Mouse (Mus musculus): ENCODE measurements around the gene Txndc15. TPM values are rescaled to one million over a fixed set of nuclear protein-coding genes. Genes with fewer than 3 reads are reported as not detected.

The Txndc15 gene
- total RNA-seq, 2 experiments from 2014 or later = 27.1 to 28.2 TPM

GRCm38 (mm10) chr13:55730716-55731115 lies 16.3 kb downstream of the Txndc15 start:
- no peak for DNase-seq

- no peak for DNase-seq
Observed at GRCm38 (mm10) chr13:55732121-55732520, 17.7 kb downstream of the Txndc15 start.

GRCm38 (mm10) chr13:55733628-55734502 lies 19.4 kb downstream of the Txndc15 start:
- no peak for DNase-seq

- DNase-seq = no peak
Observed at GRCm38 (mm10) chr13:55737885-55738284, 23.4 kb downstream of the Txndc15 start.

GRCm38 (mm10) chr13:55742306-55742705 lies 27.9 kb downstream of the Txndc15 start:
- DNase-seq = no peak

GRCm38 (mm10) chr13:55754380-55754779 lies 39.9 kb downstream of the Txndc15 start:
- DNase-seq = no peak

GRCm38 (mm10) chr13:55756789-55757188 lies 42.3 kb downstream of the Txndc15 start:
- DNase-seq = no peak

GRCm38 (mm10) chr13:55757645-55758044 lies 43.2 kb downstream of the Txndc15 start:
- DNase-seq = no peak

GRCm38 (mm10) chr13:55760576-55760975 lies 46.1 kb downstream of the Txndc15 start:
- no peak for DNase-seq

GRCm38 (mm10) chr13:55761486-55761885 lies 47.0 kb downstream of the Txndc15 start:
- no peak for DNase-seq

GRCm38 (mm10) chr13:55774352-55774751 lies 59.9 kb downstream of the Txndc15 start:
- DNase-seq = no peak

GRCm38 (mm10) chr13:55775056-55775455 lies 60.6 kb downstream of the Txndc15 start:
- no peak for DNase-seq

Other genes with a start within 250 kb of the Txndc15 start
- gene Dbn1, start 226.5 kb upstream of the Txndc15 start, total RNA-seq (2021) = 10 to 100 TPM; 10.3 to 16.1 TPM
- 100 to 1,000 TPM; 544 to 627 TPM for gene Pdlim7, start 201.0 kb upstream of the Txndc15 start, total RNA-seq (2021)
- 1 to 10 TPM in 1 of 2 experiments, under 1 TPM in 1; 1.00 to 1.0 TPM for gene Dok3, start 185.4 kb upstream of the Txndc15 start, total RNA-seq (2021)
- 1 to 10 TPM; 8.1 to 9.0 TPM for gene Ddx41, start 178.0 kb upstream of the Txndc15 start, total RNA-seq (2021)
- 10 to 100 TPM; 11.4 to 11.7 TPM for gene Fam193b, start 143.5 kb upstream of the Txndc15 start, total RNA-seq (2021)
- 10 to 100 TPM; 70.8 to 73.1 TPM for gene Tmed9, start 140.9 kb upstream of the Txndc15 start, total RNA-seq (2021)
- 1 to 10 TPM; 4.5 to 6.9 TPM for gene B4galt7, start 114.8 kb upstream of the Txndc15 start, total RNA-seq (2021)
- gene Caml, start 91.6 kb upstream of the Txndc15 start, total RNA-seq (2021) = 1 to 10 TPM; 8.2 to 9.2 TPM
- 10 to 100 TPM; 17.1 to 18.5 TPM for gene Ddx46, start 79.6 kb upstream of the Txndc15 start, total RNA-seq (2021)
- gene B230219D22Rik, start 21.5 kb upstream of the Txndc15 start, total RNA-seq (2021) = 10 to 100 TPM; 25.7 to 29.7 TPM
- gene Pcbd2, start 12.7 kb downstream of the Txndc15 start, total RNA-seq (2021) = 10 to 100 TPM; 20.2 to 22.0 TPM
- gene Catsper3, start 69.9 kb downstream of the Txndc15 start, total RNA-seq (2021) = not detected
- gene Pitx1, start 121.5 kb downstream of the Txndc15 start, total RNA-seq (2021) = under 1 TPM; 0.46 to 0.70 TPM